Mouse (Mus musculus): ENCODE results near the gene Cnpy1.

Cnpy1 gene

DNA sequence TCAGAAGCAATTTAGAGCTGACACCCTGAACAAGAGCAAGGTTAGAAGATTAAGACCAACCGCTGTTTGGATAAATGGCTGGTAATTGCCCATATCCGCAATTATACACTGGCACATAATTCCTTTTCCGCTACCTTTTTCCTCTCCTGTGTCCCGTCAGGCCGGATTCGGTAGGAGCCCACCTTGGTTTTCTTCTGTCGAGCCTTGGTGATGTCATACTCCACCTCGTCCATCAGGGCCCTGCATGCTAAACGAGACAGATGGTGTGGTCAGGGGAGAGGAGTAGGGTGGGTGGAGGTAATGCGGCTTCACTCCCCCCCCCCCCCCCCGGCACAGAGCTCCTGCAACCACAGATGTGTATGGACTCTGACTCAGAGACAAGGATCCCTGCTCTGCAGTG, at the start of gene Cnpy1:
Cnpy1 (minus strand) TSS at position 233 of the 400 bp plus-strand sequence.
- no peak for DNase-seq

DNA sequence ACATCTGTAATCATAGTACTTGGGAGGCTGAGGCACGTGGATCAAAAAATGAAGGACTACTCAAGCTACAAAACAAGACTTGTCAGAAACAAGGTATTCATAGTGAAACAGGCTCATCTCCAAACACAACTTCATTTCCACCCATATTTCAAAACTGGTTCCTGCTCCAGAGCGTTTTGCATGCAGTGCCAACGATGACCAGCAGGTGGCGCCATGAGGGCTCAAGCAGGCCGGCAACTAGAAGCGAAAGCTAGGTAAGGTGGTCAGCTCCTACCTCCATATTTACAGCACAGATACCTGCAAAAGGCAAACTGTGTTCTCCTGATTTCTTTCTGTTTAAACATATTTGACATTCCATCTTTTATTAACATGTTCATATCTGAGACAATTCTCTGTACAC, 48.4 kb upstream of the Cnpy1 start:
- DNase-seq: peak; percentile 76 to 88

DNA sequence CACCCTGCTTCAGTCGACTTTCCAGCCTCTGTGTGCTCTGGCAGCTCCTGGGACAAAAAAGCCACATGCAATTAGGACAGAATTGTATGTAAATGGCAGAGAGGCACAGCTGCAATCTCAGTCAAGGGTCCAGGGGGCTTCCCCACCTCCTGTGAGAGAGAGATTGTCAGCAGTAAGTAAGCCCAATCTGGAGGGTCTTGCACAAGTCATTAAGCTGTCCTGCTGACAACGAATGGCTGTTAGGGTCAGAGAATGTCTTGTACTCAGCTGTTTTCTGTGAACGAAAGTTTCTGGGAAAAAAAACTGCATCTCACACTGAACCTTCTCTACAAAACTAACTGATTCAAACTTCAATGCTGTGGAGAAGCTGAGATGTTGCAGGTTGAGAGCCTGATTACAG, 46.7 kb upstream of the Cnpy1 start:
- peak in 1 of 2 experiments; percentile 28 for DNase-seq

DNA sequence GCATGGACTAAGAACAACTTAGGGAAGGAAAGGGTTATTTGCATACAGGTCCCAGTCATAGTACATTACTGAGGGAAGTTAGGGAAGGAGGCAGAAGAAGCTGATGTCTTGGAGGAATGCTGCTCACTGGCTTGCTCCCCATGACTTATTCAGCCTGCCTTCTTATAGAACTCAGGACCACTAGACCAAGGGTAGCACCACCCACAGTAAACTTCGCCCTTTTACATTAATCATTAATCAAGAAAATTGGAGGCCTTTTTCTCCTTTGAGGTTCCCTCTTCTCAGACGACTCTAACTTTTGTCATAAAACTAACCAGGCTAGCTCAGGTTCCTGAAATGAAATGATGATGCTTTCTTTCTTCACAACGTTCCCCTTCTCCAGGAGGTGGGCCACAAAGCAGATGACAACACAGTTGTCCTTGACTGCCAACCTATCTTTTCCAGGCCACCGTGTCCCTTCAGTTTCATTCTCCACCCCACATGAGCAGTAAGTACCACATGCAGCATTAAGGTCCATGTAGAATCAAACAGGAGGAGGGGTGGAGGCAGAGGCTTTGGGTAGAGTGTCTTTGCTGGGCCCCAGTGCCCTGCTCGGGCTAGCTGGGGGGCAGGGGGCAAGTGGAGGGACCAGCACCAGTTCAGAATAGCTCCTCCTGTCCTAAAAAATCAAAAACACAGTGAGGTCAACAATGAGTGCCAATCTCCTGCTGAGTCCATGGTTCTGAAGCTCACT, 45.7 kb upstream of the Cnpy1 start:
- DNase-seq: no peak

DNA sequence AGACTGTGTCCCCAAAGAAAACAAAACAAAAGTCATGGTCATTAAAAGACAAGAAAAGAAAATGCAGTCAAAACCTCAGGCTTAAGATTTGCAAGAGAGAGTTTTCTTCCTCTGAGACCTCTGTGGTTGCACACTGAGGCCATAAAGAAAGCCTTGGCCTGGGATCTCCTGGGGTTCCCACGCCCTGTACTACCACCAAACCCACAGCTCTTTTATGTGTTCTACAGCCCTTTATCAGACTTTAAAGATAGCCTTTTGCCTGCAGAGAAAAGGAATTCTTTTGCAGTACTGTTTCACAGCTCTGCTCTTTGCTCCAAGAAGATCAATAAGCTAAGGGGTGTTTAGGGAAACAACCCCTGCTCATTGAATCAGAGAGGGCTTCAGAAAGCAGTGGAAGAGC, 45.0 kb upstream of the Cnpy1 start:
- DNase-seq: no peak

DNA sequence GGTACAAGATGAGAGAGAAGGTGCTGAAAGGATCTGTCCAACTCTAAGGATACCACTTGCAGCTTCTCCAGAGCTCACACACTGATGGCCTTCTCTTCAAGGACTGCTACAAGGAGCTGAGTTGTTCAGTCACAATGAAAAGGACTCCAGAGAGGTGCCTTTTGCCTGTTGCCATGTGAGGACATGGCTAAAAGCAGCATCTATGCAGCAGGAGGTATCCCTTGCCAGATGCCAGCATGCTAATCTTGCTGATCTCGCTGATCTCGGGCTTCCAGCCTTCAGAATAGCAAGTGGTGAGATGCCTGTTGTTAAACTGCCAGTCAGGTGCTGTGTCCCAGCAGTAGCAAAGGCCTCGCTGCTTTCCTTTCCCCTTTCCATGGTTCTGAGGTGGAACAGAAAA, 43.5 kb upstream of the Cnpy1 start:
- no peak for DNase-seq

DNA sequence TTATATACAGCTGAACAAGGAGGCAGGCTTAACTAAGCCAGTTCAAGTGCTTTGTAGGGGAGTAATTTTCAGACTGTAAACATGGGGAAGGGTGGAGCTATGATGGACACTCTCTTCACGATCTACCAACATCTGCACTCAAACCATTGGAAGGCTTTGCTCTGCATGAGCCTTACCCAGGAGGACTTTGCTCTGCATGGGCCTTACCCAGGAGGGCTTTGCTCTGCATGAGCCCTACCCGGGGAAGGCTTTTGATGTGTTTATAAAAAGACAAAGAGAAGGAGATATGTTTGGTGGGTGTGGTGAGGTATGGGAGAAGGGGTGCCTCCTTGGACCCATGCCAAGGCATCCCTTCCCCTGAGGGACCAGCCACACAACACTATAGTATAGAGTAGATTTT, 31.7 kb upstream of the Cnpy1 start:
- no peak for DNase-seq

DNA sequence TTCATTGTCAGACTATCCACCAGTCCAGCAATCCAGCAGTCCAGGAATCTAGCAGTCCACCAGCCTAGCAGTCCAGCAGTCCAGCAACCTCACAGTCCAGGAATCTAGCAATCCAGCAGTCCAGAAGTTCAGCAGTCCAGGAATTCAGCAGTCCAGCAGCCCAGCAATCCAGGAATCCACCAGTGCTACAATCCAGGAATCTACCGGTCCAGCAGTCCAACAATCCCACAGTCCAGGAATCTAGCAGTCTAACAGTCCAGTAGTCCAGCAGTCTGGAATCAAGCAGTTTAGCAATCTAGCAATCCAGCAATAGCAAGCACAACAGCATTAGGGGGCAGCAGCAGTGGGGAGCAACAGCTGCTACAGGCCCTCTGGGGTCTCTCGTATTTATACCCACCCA, 27.2 kb upstream of the Cnpy1 start:
- DNase-seq: no peak

DNA sequence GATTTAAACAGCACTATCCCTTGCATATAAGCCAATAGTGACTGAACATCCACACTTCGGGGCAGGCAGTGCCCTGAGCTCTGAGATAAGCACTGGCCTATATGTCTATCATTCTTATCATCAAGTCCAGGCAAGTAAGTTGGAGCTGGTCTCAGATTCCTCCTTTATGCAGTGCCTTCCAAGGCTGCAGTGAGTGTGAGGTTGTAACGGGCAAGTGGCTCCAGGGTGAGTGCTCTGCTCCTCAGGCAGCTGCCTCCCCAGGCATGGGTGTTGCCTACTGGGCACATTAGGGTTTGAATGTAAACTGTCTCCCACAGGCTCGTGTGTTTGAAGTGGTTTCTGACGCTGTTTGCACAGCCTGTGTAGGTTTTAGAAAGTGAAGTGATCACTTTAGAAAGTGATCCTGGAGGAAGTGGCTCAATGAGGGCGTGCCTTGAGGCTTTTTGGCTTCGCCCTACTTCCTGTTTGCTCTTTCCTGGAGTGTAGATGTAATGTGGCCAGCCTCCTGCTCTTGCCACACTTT, 23.9 kb upstream of the Cnpy1 start:
- peak; percentile 61 to 62 for DNase-seq

DNA sequence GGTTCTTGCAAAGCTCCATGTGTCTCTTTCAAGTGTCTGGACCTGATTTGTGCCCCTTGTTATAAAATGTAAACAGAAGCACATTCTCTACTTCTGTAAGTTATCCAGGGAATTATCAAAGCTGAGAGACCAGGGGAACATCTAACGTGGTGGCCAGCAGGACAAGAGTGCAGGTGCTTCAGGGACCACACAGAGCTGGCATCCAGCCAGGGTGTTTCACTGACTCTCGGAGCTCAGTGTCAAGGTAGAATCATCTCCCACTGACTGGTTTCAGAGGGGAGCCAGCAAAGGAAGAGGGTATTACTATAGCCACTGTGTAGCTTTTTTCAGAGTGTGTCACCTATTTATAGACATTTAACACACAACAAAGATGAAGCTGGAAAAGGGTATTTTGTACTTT, 22.0 kb upstream of the Cnpy1 start:
- DNase-seq: no peak

DNA sequence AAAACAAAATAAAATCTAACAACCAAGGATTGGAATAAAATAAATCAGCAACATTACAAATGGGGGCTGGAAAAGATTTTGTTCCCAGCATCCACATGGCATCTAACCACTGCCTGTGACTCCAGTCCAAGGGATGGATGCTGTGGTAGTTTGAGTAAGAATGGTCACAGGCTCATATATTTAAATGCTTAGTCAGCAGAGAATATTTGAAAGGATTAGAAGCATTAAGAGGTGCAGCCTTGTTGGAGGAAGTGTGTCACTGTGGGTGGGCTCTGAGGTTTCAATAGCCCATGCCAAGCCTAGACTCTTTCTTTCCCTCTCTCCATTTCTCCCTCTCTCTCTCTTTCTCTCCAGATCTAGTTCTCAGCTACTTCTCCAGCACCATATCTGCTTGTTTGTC, 20.0 kb upstream of the Cnpy1 start:
- no peak for DNase-seq

DNA sequence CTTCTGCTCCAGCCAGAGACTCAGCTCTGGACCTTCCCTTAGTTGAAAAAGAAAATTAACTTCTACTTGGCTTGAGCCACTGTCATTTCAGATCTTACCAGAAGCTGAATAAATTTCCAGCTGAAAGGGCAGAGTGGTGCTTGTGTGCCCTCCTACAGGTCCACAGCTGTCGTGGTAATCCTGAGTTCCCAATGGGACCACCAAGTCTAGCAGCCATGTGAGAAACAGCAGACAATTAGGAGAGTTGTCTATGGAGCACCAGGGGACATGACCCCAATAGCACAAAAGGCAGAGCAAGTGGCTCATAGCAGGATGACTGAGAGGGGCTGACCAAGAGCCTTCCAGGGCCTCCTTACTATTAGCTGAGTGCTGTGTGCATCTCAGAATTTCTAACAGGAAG, 18.2 kb upstream of the Cnpy1 start:
- no peak for DNase-seq

DNA sequence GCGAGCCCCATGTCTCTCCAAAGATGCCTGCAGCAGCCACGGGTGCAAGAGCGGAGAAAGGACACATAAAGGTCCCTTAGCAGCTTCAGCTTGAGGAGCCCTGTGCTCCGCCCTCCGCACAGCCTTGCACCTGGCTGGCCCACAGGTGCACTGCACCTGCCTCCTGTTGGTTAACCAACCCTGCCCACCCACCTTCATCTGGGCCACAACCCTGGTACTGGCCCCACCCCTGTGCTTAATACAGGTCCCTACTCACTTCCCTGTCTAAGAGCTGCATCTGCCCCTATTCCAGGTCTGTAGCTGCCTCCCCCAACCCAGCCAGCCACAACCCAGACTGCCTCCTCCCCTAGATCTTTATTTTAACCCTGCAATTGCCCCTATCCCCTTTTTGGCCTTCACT, 16.5 kb upstream of the Cnpy1 start:
- DNase-seq: no peak

DNA sequence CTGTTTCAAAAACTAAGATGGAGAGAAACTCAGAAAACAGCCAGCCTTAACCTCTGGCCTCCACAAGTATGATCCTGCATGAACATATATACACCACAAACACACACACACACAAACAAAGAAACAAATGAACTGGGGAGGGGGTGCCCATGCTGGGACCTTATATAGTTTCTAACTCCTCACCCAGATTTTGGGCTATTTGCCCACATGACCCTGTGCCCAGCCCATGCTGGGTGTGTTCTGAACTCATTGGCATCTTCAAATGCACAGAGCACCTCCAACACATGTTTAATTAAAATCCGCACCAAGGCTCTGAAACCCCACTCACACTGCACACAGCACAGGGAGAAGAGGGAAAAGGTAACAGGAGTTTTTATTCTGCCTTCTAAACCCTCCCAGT, 14.3 kb upstream of the Cnpy1 start:
- no peak for DNase-seq

DNA sequence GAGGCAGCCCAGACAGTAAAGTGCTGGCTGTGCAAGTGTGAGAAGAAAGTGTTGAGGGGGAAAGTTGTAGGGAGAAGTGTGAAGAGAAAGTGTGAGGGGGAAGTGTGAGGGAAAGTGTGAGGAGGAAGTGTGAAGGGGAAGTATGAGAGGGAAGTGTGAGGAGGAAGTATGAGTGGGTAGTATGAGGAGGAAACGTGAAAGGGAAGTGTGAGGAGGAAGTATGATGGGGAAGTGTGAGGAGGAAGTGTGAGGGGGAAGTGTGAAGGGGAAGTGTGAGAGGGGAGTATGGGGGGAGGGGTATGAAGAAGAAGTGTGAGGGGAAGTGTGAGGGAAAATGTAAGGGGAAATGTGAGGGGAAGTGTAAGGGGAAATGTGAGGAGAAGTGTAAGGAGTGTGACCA, 13.8 kb upstream of the Cnpy1 start:
- DNase-seq: no peak

DNA sequence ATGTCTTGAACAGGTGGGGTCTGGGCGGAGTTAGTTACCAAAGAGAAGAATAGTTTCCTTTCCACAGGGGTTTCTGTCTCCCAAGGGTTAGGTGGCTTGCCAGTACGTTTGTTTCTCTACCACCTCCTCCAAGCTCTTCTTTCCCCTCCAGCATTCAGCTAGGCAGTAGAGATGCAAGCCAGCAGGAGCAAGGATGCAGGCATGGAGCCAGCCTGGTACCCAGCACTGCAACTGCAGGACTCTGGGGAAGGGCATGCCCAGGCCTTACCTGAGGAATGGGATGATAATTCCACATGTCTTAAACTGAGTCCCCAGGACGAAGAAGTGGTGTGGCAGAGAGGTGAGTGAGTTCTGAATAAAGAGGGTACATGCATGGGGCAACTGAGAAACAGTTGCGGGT, 12.2 kb upstream of the Cnpy1 start:
- no peak for DNase-seq

DNA sequence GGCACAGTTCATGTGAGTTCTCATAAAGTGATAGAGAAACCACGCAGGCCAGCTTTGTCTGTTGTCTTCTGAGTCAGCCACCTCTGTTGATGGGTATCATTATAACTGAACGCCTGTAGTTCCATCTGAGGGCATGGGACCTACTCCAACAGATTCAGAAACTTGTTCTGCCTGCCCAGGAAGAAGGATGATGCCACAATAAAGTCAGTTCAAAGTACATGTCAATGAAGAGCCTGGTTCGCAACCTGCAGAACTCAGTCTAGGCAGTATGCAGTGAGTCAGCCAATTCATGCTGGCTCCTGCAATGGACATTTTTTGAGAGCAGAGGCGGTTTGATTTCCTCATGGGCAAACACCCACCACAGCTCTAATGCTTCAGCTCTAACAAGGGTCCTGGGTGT, 7.4 kb upstream of the Cnpy1 start:
- no peak for DNase-seq

DNA sequence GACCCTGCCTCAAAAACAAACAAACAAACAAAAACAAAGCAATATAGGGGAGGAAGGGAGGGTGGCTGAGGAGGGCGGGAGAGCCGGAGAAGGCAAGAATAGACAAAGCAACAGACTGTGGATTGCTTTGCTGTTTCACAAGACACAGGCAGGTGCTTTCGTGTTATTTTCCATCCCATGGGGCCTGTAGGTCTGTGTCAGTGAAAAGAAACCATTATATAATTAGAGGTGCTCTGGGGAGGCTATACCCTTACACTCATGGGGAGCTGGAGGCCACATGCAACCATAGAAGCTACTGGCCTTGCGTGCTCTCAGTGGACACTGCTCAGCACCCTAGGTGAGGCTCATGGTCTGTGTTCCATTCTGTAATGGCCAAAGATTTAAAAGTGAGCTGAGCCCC, 6.7 kb upstream of the Cnpy1 start:
- no peak for DNase-seq

DNA sequence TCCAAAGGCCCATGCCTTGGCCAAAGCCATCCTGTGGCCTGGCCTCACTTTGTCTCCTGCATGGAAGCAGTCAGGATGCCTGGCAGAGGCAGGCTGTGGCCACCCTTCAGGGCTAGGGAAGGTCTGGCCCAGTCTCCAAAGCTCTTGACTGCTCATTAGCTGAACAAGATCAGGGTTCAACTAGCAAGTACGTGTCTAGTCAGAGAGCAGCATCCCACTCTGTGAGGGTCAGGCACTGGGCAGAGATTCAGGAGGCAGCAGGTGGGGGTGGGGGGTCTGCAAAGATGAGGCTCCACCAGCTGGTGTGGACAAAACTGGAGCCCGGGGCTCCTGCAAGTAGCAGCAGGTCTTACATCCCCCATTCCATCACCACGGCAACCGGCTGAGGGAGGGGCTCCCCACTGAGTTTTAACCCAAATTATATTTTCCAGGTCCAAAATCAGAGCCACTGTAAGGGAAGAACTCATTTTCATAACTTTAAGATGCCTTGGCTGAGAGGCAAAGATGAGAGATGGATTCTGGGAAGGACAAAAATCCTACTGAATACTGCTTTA, 5.7 kb upstream of the Cnpy1 start:
- no peak for DNase-seq

DNA sequence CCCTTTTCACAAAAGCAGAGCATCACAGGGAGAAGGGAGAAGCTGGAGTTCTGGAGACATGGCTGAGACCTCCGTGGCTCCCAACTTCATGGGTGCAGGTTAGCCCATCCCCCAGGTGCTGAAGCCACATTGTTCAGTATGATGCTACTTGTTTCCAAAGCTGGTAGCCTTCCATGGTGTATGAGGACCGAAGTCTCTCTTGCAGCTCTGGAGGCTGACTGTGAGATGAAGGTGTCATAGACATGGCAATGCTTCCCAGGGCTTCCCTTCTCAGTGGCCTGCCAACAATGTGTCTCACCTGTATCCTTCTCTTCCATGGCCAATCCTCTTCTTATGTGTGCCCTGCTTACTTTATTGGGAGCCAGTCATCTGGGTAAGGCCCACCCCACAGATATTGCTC, 4.9 kb upstream of the Cnpy1 start:
- DNase-seq: no peak

DNA sequence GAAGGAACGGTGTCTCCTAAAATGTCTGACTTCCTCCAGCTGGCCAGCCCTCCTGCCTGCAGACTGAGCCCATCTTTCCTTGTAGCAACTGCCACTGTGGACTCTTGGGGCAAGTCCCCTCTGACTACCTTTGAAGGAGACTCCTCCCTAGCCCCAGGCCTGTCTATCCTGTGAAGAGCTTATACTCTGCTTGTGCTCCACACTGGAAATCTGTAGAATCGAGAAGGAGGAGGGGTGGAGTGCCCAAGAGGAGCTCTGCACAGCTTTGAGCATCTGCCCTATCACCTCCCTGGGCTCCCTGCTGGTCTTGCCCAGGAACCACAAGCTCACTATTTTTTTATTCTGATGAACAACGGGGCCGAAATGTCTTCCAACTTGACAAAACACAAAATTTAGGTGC, 485 bp downstream of the Cnpy1 start:
- DNase-seq: no peak

DNA sequence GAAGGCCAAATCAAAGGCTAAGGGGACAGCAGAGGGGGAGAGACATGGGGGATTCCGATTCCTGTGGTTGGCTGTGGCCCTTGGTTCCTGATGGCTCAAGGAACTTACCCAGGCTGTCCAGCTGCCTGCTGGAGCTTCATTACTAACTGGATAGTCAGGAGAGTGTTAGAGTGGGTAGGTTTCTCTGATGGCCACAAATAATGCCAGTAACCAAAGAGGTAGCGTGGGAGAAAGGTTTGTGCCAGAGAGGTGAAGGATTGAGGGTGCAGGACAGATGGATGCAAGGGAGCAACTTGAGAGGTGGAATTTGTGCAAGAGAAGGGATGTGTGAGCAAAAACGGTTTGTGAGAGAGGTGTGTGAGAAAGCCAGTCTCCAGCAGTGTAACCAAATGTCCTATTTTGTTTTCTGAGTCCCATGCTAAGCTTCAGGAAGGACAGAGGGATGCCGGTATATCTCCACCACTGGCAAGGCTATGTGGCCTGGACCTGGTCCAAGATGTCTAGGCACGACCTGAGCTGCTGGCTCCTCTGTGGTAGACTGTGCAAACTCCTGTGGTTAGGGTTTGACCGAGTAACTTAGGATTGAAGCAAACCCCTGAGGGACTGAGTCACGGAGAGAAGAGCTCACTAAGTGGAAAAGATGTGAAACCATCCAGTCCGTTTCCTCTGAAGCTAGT, 2.0 kb downstream of the Cnpy1 start:
- DNase-seq: no peak

DNA sequence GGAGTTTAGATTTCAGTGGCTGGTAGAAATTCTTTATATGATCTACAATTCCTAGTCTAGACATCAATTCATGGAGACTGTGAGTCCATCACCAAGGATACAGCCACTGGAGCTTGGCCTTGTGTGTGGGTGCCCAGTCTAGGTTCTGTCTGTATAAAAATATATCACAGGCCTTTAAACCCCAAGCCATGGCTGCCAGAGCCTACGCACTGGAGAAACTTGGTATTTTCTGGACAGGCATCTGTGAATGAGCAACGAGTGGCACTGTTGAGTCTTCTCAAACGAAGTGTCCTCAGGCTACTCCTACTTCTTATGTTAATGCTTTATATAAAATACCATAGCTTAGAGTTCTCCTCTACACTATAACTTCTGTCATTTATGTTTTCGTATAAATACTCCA, 4.2 kb downstream of the Cnpy1 start:
- no peak for DNase-seq

DNA sequence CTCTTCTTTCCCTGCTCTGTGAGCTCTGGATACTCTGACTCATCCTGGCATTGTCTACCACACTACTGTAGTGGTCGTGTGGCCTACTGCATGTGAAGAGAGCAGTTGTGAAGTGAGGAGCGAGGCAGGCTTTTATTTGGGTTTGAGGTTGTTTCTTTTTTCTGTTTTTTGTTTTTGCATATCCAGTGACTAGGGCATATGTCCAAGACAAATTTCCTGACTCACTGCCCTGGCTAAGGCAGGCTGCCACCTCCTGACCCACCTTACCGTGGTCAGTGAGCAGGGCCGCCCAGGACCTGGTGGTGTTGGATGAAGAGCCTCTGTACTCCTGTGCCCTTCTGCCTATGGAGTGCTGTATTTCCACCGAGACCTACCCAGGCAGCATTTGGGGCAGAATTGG, 5.8 kb downstream of the Cnpy1 start:
- DNase-seq: no peak
